11 mouse cellular contexts compared by ENCODE assay signal in the genomic region with DNA sequence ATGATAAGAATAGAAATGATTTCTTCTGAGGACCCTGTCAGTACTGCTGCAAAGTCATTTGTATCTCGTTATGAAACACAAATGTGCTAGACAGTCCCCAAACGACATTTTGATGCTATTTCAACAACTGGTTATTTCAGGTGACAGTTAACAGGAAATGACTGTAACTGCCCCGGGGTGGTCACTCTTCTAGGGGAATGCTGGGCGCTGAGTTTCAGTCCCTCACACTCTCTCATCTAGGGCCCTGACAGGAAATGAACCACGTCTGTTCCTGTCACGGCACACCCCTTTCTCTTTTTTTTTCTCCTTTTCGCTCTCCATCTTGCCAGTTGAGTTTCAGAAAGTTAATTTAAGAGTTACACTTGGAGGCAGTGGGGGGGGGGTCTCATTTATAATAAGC.
"Had no signal": no experiment of that assay in that cellular context is flagged by ENCODE, and none has a peak within 500 bp of the region (broad histone marks: within the 10 kb centered on the region; RNA-seq: fewer than 3 reads in every experiment).

No protein-coding gene starts in this region.

- ATAC-seq: liver, postnatal 0 days; lung, postnatal 0 days; midbrain, embryonic 16.5 days had no signal

- DNase-seq: liver, postnatal 0 days; lung, adult 2 months; lung, postnatal 14 days; lung, postnatal 36 days; midbrain, embryonic 14.5 days; right cerebral cortex, postnatal 14 days; thymus, adult 2 months; thymus, postnatal 14 days; thymus, postnatal 36 days had no signal
